Mouse (Mus musculus): Measurements from ENCODE around the gene Pkp4. TPM values are rescaled to one million over a fixed set of nuclear protein-coding genes. Genes with fewer than 3 reads are reported as not detected.

The Pkp4 gene
- polyA plus RNA-seq, 1 experiment from 2014 or later = 28.2 TPM

- H3K36me3 ChIP-seq (ENCODE audit: control insufficient read depth, insufficient read depth, low read length) = no peaks in the 10 kb centered on the region
- H3K27ac ChIP-seq (ENCODE audit: low read length) = peak overlapping the region; percentile 40; the same call in 1 of the 2 replicates
- peak; percentile 51 for ATAC-seq (ENCODE audit: low read depth)
- H3K4me1 ChIP-seq (replicated peaks; ENCODE audit: control insufficient read depth, insufficient read depth, low read length) = peaks cover 25% of the 10 kb centered on the region
- no peak overlapping the region for H3K4me2 ChIP-seq (ENCODE audit: low read depth, low read length)
- 20% methylated on average over 4 of the region's 4 CpGs for WGBS
- H3K9ac ChIP-seq (ENCODE audit: low read length) = no peak overlapping the region
- no peaks in the 10 kb centered on the region for H3K9me3 ChIP-seq (ENCODE audit: control insufficient read depth, low read length)
- no peak overlapping the region for H3K4me3 ChIP-seq (ENCODE audit: low read length)
- H3K27me3 ChIP-seq (ENCODE audit: control insufficient read depth, insufficient read depth, low read depth, low read length) = no peaks in the 10 kb centered on the region
Observed at GRCm38 (mm10) chr2:59178960-59179359, 18.3 kb downstream of the Pkp4 start.

- no peak overlapping the region for H3K27ac ChIP-seq (ENCODE audit: low read length)
- no peak for ATAC-seq (ENCODE audit: low read depth)
- H3K4me2 ChIP-seq (ENCODE audit: low read depth, low read length) = no peak overlapping the region
- 39% methylated on average over 5 of the region's 5 CpGs for WGBS
- no peak overlapping the region for H3K9ac ChIP-seq (ENCODE audit: low read length)
- H3K4me1 ChIP-seq (replicated peaks; ENCODE audit: control insufficient read depth, insufficient read depth, low read length) = peaks cover 20% of the 10 kb centered on the region
- no peaks in the 10 kb centered on the region for H3K36me3 ChIP-seq (ENCODE audit: control insufficient read depth, insufficient read depth, low read length)
- H3K9me3 ChIP-seq (ENCODE audit: control insufficient read depth, low read length) = no peaks in the 10 kb centered on the region
- no peaks in the 10 kb centered on the region for H3K27me3 ChIP-seq (ENCODE audit: control insufficient read depth, insufficient read depth, low read depth, low read length)
- H3K4me3 ChIP-seq (ENCODE audit: low read length) = no peak overlapping the region
Observed at GRCm38 (mm10) chr2:59179487-59179886, 18.8 kb downstream of the Pkp4 start.

- 82% methylated on average over 15 of the region's 15 CpGs for WGBS
- Histone ChIP-seq H3K9ac (ENCODE audit: low read length) (no peak overlapping the region), H3K4me1 (replicated peaks; ENCODE audit: control insufficient read depth, insufficient read depth, low read length) (peaks cover 18% of the 10 kb centered on the region), H3K9me3 (ENCODE audit: control insufficient read depth, low read length) (no peaks in the 10 kb centered on the region), H3K4me3 (ENCODE audit: low read length) (no peak overlapping the region), H3K27me3 (ENCODE audit: control insufficient read depth, insufficient read depth, low read depth, low read length) (no peaks in the 10 kb centered on the region), H3K4me2 (ENCODE audit: low read depth, low read length) (no peak overlapping the region), H3K27ac (ENCODE audit: low read length) (no peak overlapping the region), H3K36me3 (ENCODE audit: control insufficient read depth, insufficient read depth, low read length) (no peaks in the 10 kb centered on the region)
- no peak for ATAC-seq (ENCODE audit: low read depth)
Observed at GRCm38 (mm10) chr2:59181321-59182113, 20.9 kb downstream of the Pkp4 start.

DNA sequence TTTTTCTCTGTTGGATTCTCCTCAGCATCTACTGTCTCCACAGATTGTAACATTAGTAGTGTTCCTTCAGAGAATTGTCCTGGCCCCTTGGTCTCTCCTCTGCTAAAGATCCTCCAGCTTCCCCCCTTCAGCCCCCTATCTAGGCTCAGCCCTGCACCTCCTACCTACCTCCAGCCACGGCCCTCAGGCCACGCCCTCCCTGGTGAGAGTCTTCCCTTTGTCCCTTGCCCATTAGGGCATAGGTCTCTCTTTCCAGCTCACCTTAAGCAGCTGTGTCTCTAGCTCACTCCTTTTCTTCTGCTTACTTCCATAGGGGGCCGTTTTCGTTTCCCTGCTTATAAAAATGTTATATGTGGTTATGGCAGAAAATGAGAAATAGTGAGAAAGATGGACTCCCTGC lies 22.9 kb downstream of the Pkp4 start:
- H3K36me3 ChIP-seq (ENCODE audit: control insufficient read depth, insufficient read depth, low read length) = peaks cover 3% of the 10 kb centered on the region; the same call in 1 of the 2 replicates
- no peaks in the 10 kb centered on the region for H3K27me3 ChIP-seq (ENCODE audit: control insufficient read depth, insufficient read depth, low read depth, low read length)
- H3K9ac ChIP-seq (ENCODE audit: low read length) = no peak overlapping the region
- no peak overlapping the region for H3K4me2 ChIP-seq (ENCODE audit: low read depth, low read length)
- H3K4me3 ChIP-seq (ENCODE audit: low read length) = no peak overlapping the region
- no peak overlapping the region for H3K27ac ChIP-seq (ENCODE audit: low read length)
- peaks cover 12% of the 10 kb centered on the region for H3K4me1 ChIP-seq (replicated peaks; ENCODE audit: control insufficient read depth, insufficient read depth, low read length)
- 75% methylated on average over 4 of the region's 4 CpGs for WGBS
- no peaks in the 10 kb centered on the region for H3K9me3 ChIP-seq (ENCODE audit: control insufficient read depth, low read length)
- no peak for ATAC-seq (ENCODE audit: low read depth)

DNA sequence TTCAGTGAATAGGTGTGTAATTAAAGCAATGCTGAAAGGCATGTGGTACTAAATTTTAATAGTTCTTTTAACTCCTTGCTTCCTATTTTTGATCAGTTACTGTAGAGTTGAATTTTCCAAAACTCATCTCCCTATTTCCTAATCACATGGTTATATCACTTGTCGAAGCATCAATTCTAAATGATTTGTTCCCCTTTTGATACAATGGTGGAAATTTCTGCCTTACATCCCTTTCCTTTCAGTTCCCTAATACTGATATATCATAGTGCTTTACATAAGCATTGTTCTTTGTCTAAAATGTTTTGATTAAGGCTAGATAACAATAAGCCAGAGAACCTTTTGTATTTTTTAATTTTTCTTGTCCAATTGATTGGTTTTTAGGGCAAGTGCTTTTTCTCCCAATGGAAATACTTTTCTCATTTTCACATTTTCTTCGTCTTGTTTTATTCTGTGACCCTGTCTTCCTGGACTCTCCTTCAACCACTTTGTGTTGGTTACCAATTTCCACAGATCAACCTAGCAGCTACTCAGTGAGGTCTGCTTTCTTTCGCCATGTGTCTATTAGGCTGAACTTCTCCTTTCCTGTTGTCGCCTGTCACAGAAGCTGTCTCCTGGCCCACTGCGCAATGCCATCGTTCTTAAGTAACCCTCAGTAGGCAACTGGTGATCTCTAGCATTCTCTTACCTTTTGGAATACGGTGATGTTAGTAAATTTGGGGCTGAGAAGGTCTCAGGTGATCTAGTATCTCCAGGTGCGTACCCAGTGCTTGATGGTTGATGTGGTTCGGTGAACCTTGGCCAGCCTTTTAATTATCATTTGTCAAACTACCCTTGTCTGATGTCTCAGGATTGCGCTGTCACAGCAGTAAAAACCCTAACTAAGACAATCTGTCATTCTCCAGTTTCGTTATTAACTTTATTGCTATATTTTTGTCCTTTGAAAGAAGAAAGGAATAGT lies 23.7 kb downstream of the Pkp4 start:
- no peaks in the 10 kb centered on the region for H3K27me3 ChIP-seq (ENCODE audit: control insufficient read depth, insufficient read depth, low read depth, low read length)
- H3K9me3 ChIP-seq (ENCODE audit: control insufficient read depth, low read length) = no peaks in the 10 kb centered on the region
- no peak overlapping the region for H3K4me3 ChIP-seq (ENCODE audit: low read length)
- ATAC-seq (ENCODE audit: low read depth) = no peak
- no peak overlapping the region for H3K9ac ChIP-seq (ENCODE audit: low read length)
- H3K4me1 ChIP-seq (replicated peaks; ENCODE audit: control insufficient read depth, insufficient read depth, low read length) = peaks cover 4% of the 10 kb centered on the region
- peaks cover 3% of the 10 kb centered on the region; the same call in 1 of the 2 replicates for H3K36me3 ChIP-seq (ENCODE audit: control insufficient read depth, insufficient read depth, low read length)
- no peak overlapping the region for H3K27ac ChIP-seq (ENCODE audit: low read length)
- WGBS = 86% methylated on average over 11 of the region's 11 CpGs
- H3K4me2 ChIP-seq (ENCODE audit: low read depth, low read length) = no peak overlapping the region

DNA sequence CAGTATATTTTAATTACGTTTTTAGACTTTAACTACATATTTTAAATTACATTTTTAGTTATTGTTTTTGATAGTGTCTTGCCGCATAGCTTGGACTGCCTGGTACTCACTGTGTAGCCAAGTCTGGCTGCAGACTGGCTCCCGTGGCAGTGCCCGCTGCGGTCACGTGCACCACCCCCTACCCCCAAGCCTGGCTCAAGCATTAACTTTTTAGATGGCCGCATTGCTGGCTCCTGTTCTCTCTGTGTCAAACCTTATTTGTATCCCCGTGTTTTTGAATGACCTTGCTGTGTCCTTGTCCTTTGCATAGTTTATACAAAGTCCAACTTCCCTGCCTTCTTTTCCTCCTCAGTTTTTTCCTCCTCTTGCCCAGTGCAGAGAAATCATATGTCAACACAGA lies 25.5 kb downstream of the Pkp4 start:
- 92% methylated on average over 8 of the region's 8 CpGs for WGBS
- Histone ChIP-seq H3K36me3 (ENCODE audit: control insufficient read depth, insufficient read depth, low read length) (peaks cover 3% of the 10 kb centered on the region; the same call in 1 of the 2 replicates), H3K4me2 (ENCODE audit: low read depth, low read length) (no peak overlapping the region), H3K9me3 (ENCODE audit: control insufficient read depth, low read length) (no peaks in the 10 kb centered on the region), H3K9ac (ENCODE audit: low read length) (no peak overlapping the region), H3K27ac (ENCODE audit: low read length) (no peak overlapping the region), H3K4me1 (replicated peaks; ENCODE audit: control insufficient read depth, insufficient read depth, low read length) (peaks cover 11% of the 10 kb centered on the region), H3K27me3 (ENCODE audit: control insufficient read depth, insufficient read depth, low read depth, low read length) (no peaks in the 10 kb centered on the region), H3K4me3 (ENCODE audit: low read length) (no peak overlapping the region)
- no peak for ATAC-seq (ENCODE audit: low read depth)

- ATAC-seq (ENCODE audit: low read depth) = no peak
- Histone ChIP-seq H3K4me3 (ENCODE audit: low read length) (no peak overlapping the region), H3K27ac (ENCODE audit: low read length) (no peak overlapping the region), H3K27me3 (ENCODE audit: control insufficient read depth, insufficient read depth, low read depth, low read length) (no peaks in the 10 kb centered on the region), H3K36me3 (ENCODE audit: control insufficient read depth, insufficient read depth, low read length) (peaks cover 3% of the 10 kb centered on the region; the same call in 1 of the 2 replicates), H3K4me2 (ENCODE audit: low read depth, low read length) (no peak overlapping the region), H3K4me1 (replicated peaks; ENCODE audit: control insufficient read depth, insufficient read depth, low read length) (peaks cover 19% of the 10 kb centered on the region), H3K9ac (ENCODE audit: low read length) (no peak overlapping the region), H3K9me3 (ENCODE audit: control insufficient read depth, low read length) (no peaks in the 10 kb centered on the region)
- 94% methylated on average over 6 of the region's 6 CpGs for WGBS
Observed at GRCm38 (mm10) chr2:59186966-59187365, 26.3 kb downstream of the Pkp4 start.

DNA sequence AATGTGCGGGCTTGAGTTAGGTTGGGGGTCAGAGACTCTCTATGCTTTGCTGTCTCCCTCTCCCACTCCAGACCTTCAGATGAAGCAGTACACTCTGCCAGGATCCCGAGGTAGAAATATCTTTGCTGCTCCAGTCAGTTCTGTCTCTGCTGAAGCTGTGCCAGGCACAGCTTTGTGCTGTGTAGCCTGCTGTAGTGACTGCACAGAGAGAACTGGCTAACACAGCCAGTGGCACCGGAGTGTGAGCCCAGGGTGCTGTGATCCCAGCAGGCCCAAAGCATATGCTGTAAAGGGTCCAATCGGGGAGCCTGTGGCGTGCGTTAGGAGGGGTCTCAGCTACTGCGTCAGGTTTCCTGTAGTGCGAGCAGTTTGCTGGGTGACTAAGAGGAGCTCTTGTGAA lies 27.7 kb downstream of the Pkp4 start:
- no peaks in the 10 kb centered on the region for H3K9me3 ChIP-seq (ENCODE audit: control insufficient read depth, low read length)
- ATAC-seq (ENCODE audit: low read depth) = no peak
- no peak overlapping the region for H3K9ac ChIP-seq (ENCODE audit: low read length)
- peaks cover 20% of the 10 kb centered on the region for H3K4me1 ChIP-seq (replicated peaks; ENCODE audit: control insufficient read depth, insufficient read depth, low read length)
- WGBS = 82% methylated on average over 8 of the region's 8 CpGs
- no peaks in the 10 kb centered on the region for H3K27me3 ChIP-seq (ENCODE audit: control insufficient read depth, insufficient read depth, low read depth, low read length)
- peaks cover 3% of the 10 kb centered on the region; the same call in 1 of the 2 replicates for H3K36me3 ChIP-seq (ENCODE audit: control insufficient read depth, insufficient read depth, low read length)
- H3K4me2 ChIP-seq (ENCODE audit: low read depth, low read length) = no peak overlapping the region
- H3K27ac ChIP-seq (ENCODE audit: low read length) = no peak overlapping the region
- H3K4me3 ChIP-seq (ENCODE audit: low read length) = no peak overlapping the region

GRCm38 (mm10) chr2:59189661-59190185 lies 29.1 kb downstream of the Pkp4 start:
- no peaks in the 10 kb centered on the region for H3K9me3 ChIP-seq (ENCODE audit: control insufficient read depth, low read length)
- peaks cover 3% of the 10 kb centered on the region; the same call in 1 of the 2 replicates for H3K36me3 ChIP-seq (ENCODE audit: control insufficient read depth, insufficient read depth, low read length)
- ATAC-seq (ENCODE audit: low read depth) = peak; percentile 44; the same call in 1 of the 2 replicates
- no peaks in the 10 kb centered on the region for H3K27me3 ChIP-seq (ENCODE audit: control insufficient read depth, insufficient read depth, low read depth, low read length)
- no peak overlapping the region; the same call in 1 of the 2 replicates for H3K27ac ChIP-seq (ENCODE audit: low read length)
- WGBS = 52% methylated on average over 5 of the region's 5 CpGs
- H3K9ac ChIP-seq (ENCODE audit: low read length) = no peak overlapping the region
- H3K4me3 ChIP-seq (ENCODE audit: low read length) = no peak overlapping the region
- peaks cover 20% of the 10 kb centered on the region for H3K4me1 ChIP-seq (replicated peaks; ENCODE audit: control insufficient read depth, insufficient read depth, low read length)
- H3K4me2 ChIP-seq (ENCODE audit: low read depth, low read length) = no peak overlapping the region

Measured in lung, embryonic 16.5 days (tissue).